Mouse (Mus musculus) thymus, postnatal 10 days (tissue): ENCODE data around the gene Slc25a21.

Source experiments
- DNase-seq, 2 experiments: peaks; one replicate each; pipeline ENCODE4 v3.0.0; 2021; ENCODE audit warnings: low spot score in 2 of 2

Slc25a21 gene

GRCm38 (mm10) chr12:56890891-56891726 lies 306.2 kb downstream of the Slc25a21 start:
- DNase-seq = no peak

GRCm38 (mm10) chr12:56877796-56878195 lies 319.5 kb downstream of the Slc25a21 start:
- no peak for DNase-seq

- DNase-seq = no peak
Measured at GRCm38 (mm10) chr12:56876549-56876948, 320.7 kb downstream of the Slc25a21 start.

- no peak for DNase-seq
Measured at GRCm38 (mm10) chr12:56873204-56873603, 324.1 kb downstream of the Slc25a21 start.

- DNase-seq = no peak
Measured at GRCm38 (mm10) chr12:56870569-56870968, 326.7 kb downstream of the Slc25a21 start.

- DNase-seq = no peak
Measured at GRCm38 (mm10) chr12:56863873-56864562, 333.3 kb downstream of the Slc25a21 start.

GRCm38 (mm10) chr12:56852679-56853078 lies 344.6 kb downstream of the Slc25a21 start:
- no peak for DNase-seq

- DNase-seq = no peak
Measured at GRCm38 (mm10) chr12:56851464-56851863, 345.8 kb downstream of the Slc25a21 start.

- DNase-seq = no peak
Measured at GRCm38 (mm10) chr12:56829945-56830344, 367.3 kb downstream of the Slc25a21 start.

GRCm38 (mm10) chr12:56829455-56829883 lies 367.8 kb downstream of the Slc25a21 start:
- no peak for DNase-seq

- DNase-seq = no peak
Measured at GRCm38 (mm10) chr12:56827808-56828384, 369.4 kb downstream of the Slc25a21 start.

- no peak for DNase-seq
Measured at GRCm38 (mm10) chr12:56824688-56825087, 372.6 kb downstream of the Slc25a21 start.

GRCm38 (mm10) chr12:56822122-56822521 lies 375.1 kb downstream of the Slc25a21 start:
- DNase-seq = no peak

- DNase-seq = no peak
Measured at GRCm38 (mm10) chr12:56820604-56821003, 376.7 kb downstream of the Slc25a21 start.

GRCm38 (mm10) chr12:56807483-56807882 lies 389.8 kb downstream of the Slc25a21 start:
- no peak for DNase-seq

- no peak for DNase-seq
Measured at GRCm38 (mm10) chr12:56807078-56807477, 390.2 kb downstream of the Slc25a21 start.

GRCm38 (mm10) chr12:56804487-56804886 lies 392.8 kb downstream of the Slc25a21 start:
- no peak for DNase-seq

GRCm38 (mm10) chr12:56798641-56799415 lies 398.4 kb downstream of the Slc25a21 start:
- DNase-seq = no peak

GRCm38 (mm10) chr12:56789236-56789635 lies 408.0 kb downstream of the Slc25a21 start:
- DNase-seq = no peak

GRCm38 (mm10) chr12:56785250-56785649 lies 412.0 kb downstream of the Slc25a21 start:
- DNase-seq = no peak

- no peak for DNase-seq
Measured at GRCm38 (mm10) chr12:56781196-56781595, 416.1 kb downstream of the Slc25a21 start.

GRCm38 (mm10) chr12:56779621-56780020 lies 417.7 kb downstream of the Slc25a21 start:
- no peak for DNase-seq
